Mouse (Mus musculus) cerebellum, adult 2 months (tissue): ENCODE data around the gene Prok2. TPM values are rescaled to one million over a fixed set of nuclear protein-coding genes. Genes with fewer than 3 reads are reported as not detected.
A peak's percentile ranks its signal among the peaks of the same experiment; 100 is the strongest.

Source experiments
- DNase-seq, 2 experiments: peaks; one replicate each; pipeline ENCODE4 v3.0.0; 2021
- H3K27ac ChIP-seq: fragments of 200-500 bp; 2 replicates; pipeline ENCODE4 v1.5.1; 2012; ENCODE audit warnings: low read length, control low read depth, inconsistent platforms; ENCODE audit not compliant: insufficient read depth
- H3K27me3 ChIP-seq: fragments of 200-500 bp; 2 replicates; pipeline ENCODE4 v1.6.1; 2012; ENCODE audit warnings: inconsistent platforms, mild to moderate bottlenecking, low read length, moderate library complexity; ENCODE audit not compliant: control insufficient read depth, insufficient read depth
- H3K4me1 ChIP-seq: fragments of 200-500 bp; 2 replicates; pipeline ENCODE4 v1.6.1; 2011; ENCODE audit warnings: low read length; ENCODE audit not compliant: control insufficient read depth, insufficient read depth
- H3K4me3 ChIP-seq: fragments of 200-500 bp; replicated peaks from 2 replicates; pipeline ENCODE3; 2011; ENCODE audit warnings: mild to moderate bottlenecking, low read depth, low read length, control low read depth; ENCODE audit not compliant: insufficient read depth
- CTCF ChIP-seq: fragments of 200-500 bp; IDR thresholded peaks from 2 replicates; pipeline ENCODE4 v1.5.1; 2011; ENCODE audit warnings: low read depth, mild to moderate bottlenecking, control low read depth, low read length, moderate library complexity, borderline replicate concordance; ENCODE audit not compliant: insufficient read depth
- POLR2A ChIP-seq: fragments of 200-500 bp; IDR thresholded peaks from 2 replicates; pipeline ENCODE4 v1.6.1; 2011; ENCODE audit warnings: low read length, control low read depth, borderline replicate concordance; ENCODE audit not compliant: insufficient read depth
- WGBS: fragments of 180-500 bp; shearing (Covaris S2); methylation state at CpG from one replicate; pipeline ENCODE4 v1.1.7; 2018; 5-methylcytosine and 5-hydroxymethylcytosine counted together
- polyA plus RNA-seq: library from polyadenylated mRNA; depleted of rRNA; stranded (reverse); fragments of >200 nt; gene quantifications from 2 replicates; pipeline ENCODE4 v1.2.3, GENCODE M21; 2012

The Prok2 gene
- polyA plus RNA-seq, 1 experiment: not detected

- TF ChIP-seq POLR2A: 0 out of 2 replicates have a peak, but pooled peaks have one; percentile 28
- TF ChIP-seq CTCF: no peak
- H3K4me1 ChIP-seq: no peaks in the 10 kb centered on the region; the same call in 1 of the 2 replicates
- DNase-seq: peak; percentile 47 to 74
- peak within 1 kb of the TSS; percentile 65 for H3K27ac ChIP-seq
- no peaks in the 10 kb centered on the region for H3K27me3 ChIP-seq
- H3K4me3 ChIP-seq: peak within 1 kb of the TSS; percentile 60
- WGBS: 2% methylated on average over 94 of the region's 112 CpGs
Observed at GRCm38 (mm10) chr6:99692206-99692915, 33.8 kb downstream of the Prok2 start, which contains the start of gene Gpr27. Gene Gpr27 (plus strand): TSS chr6:99692679.

- 5% methylated on average over 25 of the region's 25 CpGs for WGBS
- Histone ChIP-seq H3K4me3 (peak overlapping the region; percentile 60), H3K27me3 (no peaks in the 10 kb centered on the region), H3K4me1 (no peaks in the 10 kb centered on the region; the same call in 1 of the 2 replicates), H3K27ac (0 out of 2 replicates have a peak overlapping the region, but pooled peaks have one; percentile 65)
- TF ChIP-seq CTCF (no peak), POLR2A (no peak)
- no peak for DNase-seq
Observed at GRCm38 (mm10) chr6:99691666-99692205, 34.5 kb downstream of the Prok2 start.

GRCm38 (mm10) chr6:99688513-99688912, 37.7 kb downstream of the Prok2 start:
- 75% methylated on average over 6 of the region's 6 CpGs for WGBS

GRCm38 (mm10) chr6:99684899-99685298, 41.3 kb downstream of the Prok2 start:
- TF ChIP-seq CTCF: peak; percentile 53; the same call in 1 of the 2 replicates
- no peak for TF ChIP-seq POLR2A
- Histone ChIP-seq H3K4me3 (no peak overlapping the region), H3K27ac (no peak overlapping the region), H3K4me1 (no peaks in the 10 kb centered on the region), H3K27me3 (no peaks in the 10 kb centered on the region)
- no peak for DNase-seq
- WGBS: 62% methylated on average over 5 of the region's 5 CpGs

More at GRCm38 (mm10) chr6:99688513-99688912, 37.7 kb downstream of the Prok2 start:
- DNase-seq: no peak
- TF ChIP-seq POLR2A (no peak), CTCF (no peak)
- Histone ChIP-seq H3K4me1 (no peaks in the 10 kb centered on the region), H3K4me3 (no peak overlapping the region), H3K27ac (no peak overlapping the region), H3K27me3 (no peaks in the 10 kb centered on the region)

DNA sequence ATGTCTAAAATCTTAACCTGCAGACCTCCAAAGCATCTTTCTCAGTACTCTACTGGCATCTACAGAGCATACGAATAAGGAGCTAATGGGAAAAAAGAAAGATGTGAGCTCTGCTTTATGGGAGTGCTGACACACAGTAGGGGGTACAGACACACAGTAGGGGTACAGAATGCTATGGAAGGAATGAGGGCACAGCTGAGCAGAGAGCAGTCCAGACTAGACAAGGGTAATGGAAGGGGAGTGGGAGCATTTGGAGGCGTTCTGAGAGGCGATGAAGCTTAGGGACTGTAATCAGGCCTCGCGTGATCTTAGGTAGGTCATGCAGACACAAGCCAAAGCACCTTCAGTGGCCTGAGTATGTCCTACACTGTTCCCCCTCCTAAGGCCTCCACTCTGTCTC, 42.2 kb downstream of the Prok2 start:
- Histone ChIP-seq H3K4me1 (no peaks in the 10 kb centered on the region), H3K27me3 (no peaks in the 10 kb centered on the region), H3K4me3 (no peak overlapping the region), H3K27ac (no peak overlapping the region)
- WGBS: 98% methylated on average over 5 of the region's 5 CpGs
- TF ChIP-seq POLR2A (no peak), CTCF (no peak)
- DNase-seq: no peak

- Histone ChIP-seq H3K4me1 (peaks cover 9% of the 10 kb centered on the region), H3K27me3 (no peaks in the 10 kb centered on the region), H3K4me3 (peak overlapping the region; percentile 45), H3K27ac (no peak overlapping the region)
- 11% methylated on average over 11 of the region's 11 CpGs for WGBS
- peak in 1 of 2 experiments; percentile 29 for DNase-seq
- TF ChIP-seq POLR2A (no peak), CTCF (no peak)
Observed at GRCm38 (mm10) chr6:99678108-99678507, 48.1 kb downstream of the Prok2 start.

GRCm38 (mm10) chr6:99677325-99677724, 48.9 kb downstream of the Prok2 start:
- no peak overlapping the region for H3K27ac ChIP-seq
- peaks cover 9% of the 10 kb centered on the region for H3K4me1 ChIP-seq
- WGBS: 91% methylated on average over 8 of the region's 8 CpGs
- DNase-seq: no peak
- no peaks in the 10 kb centered on the region for H3K27me3 ChIP-seq
- no peak for TF ChIP-seq POLR2A
- H3K4me3 ChIP-seq: no peak overlapping the region

GRCm38 (mm10) chr6:99674482-99674881, 51.7 kb downstream of the Prok2 start:
- Histone ChIP-seq H3K4me1 (peaks cover 14% of the 10 kb centered on the region), H3K27ac (no peak overlapping the region), H3K27me3 (no peaks in the 10 kb centered on the region), H3K4me3 (no peak overlapping the region)
- TF ChIP-seq POLR2A: no peak
- no peak for DNase-seq
- WGBS: 92% methylated on average over 4 of the region's 4 CpGs
